Mouse (Mus musculus) erythroblast, embryonic 14.5 days (primary cell): ENCODE data around the gene Fkbp5.

Experiments used
- GATA1 ChIP-seq: IDR thresholded peaks from 2 replicates; pipeline ENCODE4 v1.6.1; 2012; ENCODE audit warnings: low read length, inconsistent platforms, mixed read lengths
- TAL1 ChIP-seq: IDR thresholded peaks from 3 replicates; pipeline ENCODE4 v1.6.1; 2012; ENCODE audit warnings: low read length, inconsistent platforms, mixed read lengths

DNA sequence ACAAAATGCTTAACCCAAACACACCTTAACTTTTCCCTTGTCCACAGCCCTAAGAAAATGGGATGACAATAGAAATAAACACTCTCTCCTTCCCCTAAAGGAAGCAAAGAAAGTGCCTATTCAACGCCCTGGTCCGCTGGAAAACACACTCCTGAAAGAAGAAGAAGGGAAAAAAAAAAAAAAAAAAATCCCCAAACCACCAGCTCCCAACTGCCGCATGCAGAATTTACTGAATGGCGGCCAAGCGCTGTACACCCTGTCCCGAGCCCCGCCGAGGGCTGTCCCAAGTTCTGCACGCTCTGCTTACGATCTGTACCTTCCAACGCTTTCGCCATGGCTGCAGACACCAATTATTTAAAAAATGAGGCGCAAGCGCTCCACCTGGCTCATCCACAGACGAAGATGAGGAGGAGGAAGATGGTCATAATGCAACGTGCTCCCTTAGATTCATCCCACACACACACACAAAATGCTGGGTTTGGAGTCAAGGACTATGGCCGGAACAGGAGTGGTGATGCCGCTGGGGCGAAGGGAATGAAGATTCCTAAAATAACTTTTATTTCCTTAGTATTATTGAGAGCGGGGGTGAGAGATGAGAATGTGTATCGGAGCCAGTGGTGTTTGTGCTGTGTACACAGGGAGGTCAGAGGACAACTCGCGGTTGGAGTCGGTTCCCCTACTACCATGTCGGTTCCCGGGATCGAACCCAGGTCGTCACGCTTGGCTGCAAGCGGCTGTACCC, 32.5 kb downstream of the Fkbp5 start:
- TF ChIP-seq GATA1: no peak
- no peak for TF ChIP-seq TAL1
